Mouse (Mus musculus): ENCODE data around the gene Vamp3. TPM values are rescaled to one million over a fixed set of nuclear protein-coding genes. Genes with fewer than 3 reads are reported as not detected.

Gene Vamp3
- total and polyA plus RNA-seq, 3 experiments: 29.2 to 68.4 (median 44.1) TPM

- TF ChIP-seq RAD21 (IDR thresholded peaks at IDR 0.05; ENCODE audit: low read depth, low read length) (no peak), HCFC1 (IDR thresholded peaks at IDR 0.05; ENCODE audit: low read depth, low read length) (no peak), ELF1 (IDR thresholded peaks at IDR 0.05; ENCODE audit: low read depth, low read length) (no peak), MXI1 (IDR thresholded peaks at IDR 0.05; ENCODE audit: low read depth, low read length) (no peak), NRF1 (IDR thresholded peaks at IDR 0.05; ENCODE audit: low read depth, low read length) (no peak), IRF4 (IDR thresholded peaks at IDR 0.05; ENCODE audit: low read depth, low read length) (no peak), USF2 (conservative IDR thresholded peaks at IDR 0.05; ENCODE audit: low read depth, low read length) (no peak), PAX5 (IDR thresholded peaks at IDR 0.05; ENCODE audit: low read length) (no peak), NELFE (IDR thresholded peaks at IDR 0.05; ENCODE audit: low read depth, low read length) (no peak), ZC3H11A (IDR thresholded peaks at IDR 0.05; ENCODE audit: low read depth, low read length) (no peak)
- Histone ChIP-seq H3K9me3 (replicated peaks; ENCODE audit: low read length) (no peaks in the 10 kb centered on the region), H3K4me3 (replicated peaks in 1 of 3; ENCODE audit: low read depth in 2 of 3, low read length in 2 of 3, poor library complexity in 1 of 3) (no peak overlapping the region), H3K27me3 (replicated peaks) (no peaks in the 10 kb centered on the region), H3K36me3 (replicated peaks in 1 of 2; ENCODE audit: control insufficient read depth in 1 of 2, insufficient read depth in 1 of 2, low read length in 1 of 2) (peaks cover 0 to 1% of the 10 kb centered on the region in 2 experiments), H3K27ac (ENCODE audit: insufficient read depth, low read depth) (no peak overlapping the region), H3K4me1 (ENCODE audit: control insufficient read depth in 1 of 2, insufficient read depth in 2 of 2) (peaks cover 2 to 3% of the 10 kb centered on the region in 2 experiments; a peak in 3 of 4 replicates), H3K79me2 (replicated peaks; ENCODE audit: control insufficient read depth, extremely low read depth, insufficient read depth, poor library complexity, severe bottlenecking) (no peaks in the 10 kb centered on the region), H3K9ac (ENCODE audit: insufficient read depth, low read depth) (no peak overlapping the region), H3K4me2 (ENCODE audit: insufficient read depth, low read depth, poor library complexity, severe bottlenecking) (no peak overlapping the region)
- in situ Hi-C loops (cut with MboI; ENCODE audit: low pct_ligation_motif_present, low pct_unique_long_range_greater_than_20kb, low sequenced_read_pairs): no loop called here
- no peak for DNase-seq (ENCODE audit: extremely low read depth)
- dilution Hi-C loops (cut with MboI; ENCODE audit: extremely low pct_ligation_motif_present, extremely low pct_unique_long_range_greater_than_20kb, low sequenced_read_pairs): no loop called here
These were observed 21.2 kb downstream of the Vamp3 start for GRCm38 (mm10) chr4:151036521-151036920.

- DNase-seq (ENCODE audit: extremely low read depth): peak; percentile 49
- H3K4me1 ChIP-seq (ENCODE audit: control insufficient read depth in 1 of 2, insufficient read depth in 2 of 2): peaks cover 0 to 2% of the 10 kb centered on the region in 2 experiments; a peak in 1 of 4 replicates
- no peak overlapping the region for H3K9ac ChIP-seq (ENCODE audit: insufficient read depth, low read depth)
- H3K27ac ChIP-seq (ENCODE audit: insufficient read depth, low read depth): no peak overlapping the region
- no peaks in the 10 kb centered on the region for H3K79me2 ChIP-seq (replicated peaks; ENCODE audit: control insufficient read depth, extremely low read depth, insufficient read depth, poor library complexity, severe bottlenecking)
- peaks cover 0 to 3% of the 10 kb centered on the region in 2 experiments for H3K36me3 ChIP-seq (replicated peaks in 1 of 2; ENCODE audit: control insufficient read depth in 1 of 2, insufficient read depth in 1 of 2, low read length in 1 of 2)
- H3K9me3 ChIP-seq (replicated peaks; ENCODE audit: low read length): no peaks in the 10 kb centered on the region
- no peak overlapping the region for H3K4me3 ChIP-seq (replicated peaks in 1 of 3; ENCODE audit: low read depth in 2 of 3, low read length in 2 of 3, poor library complexity in 1 of 3)
- no peaks in the 10 kb centered on the region for H3K27me3 ChIP-seq (replicated peaks)
- in situ Hi-C loops (cut with MboI; ENCODE audit: low pct_ligation_motif_present, low pct_unique_long_range_greater_than_20kb, low sequenced_read_pairs) (no loop called here), dilution Hi-C loops (cut with MboI; ENCODE audit: extremely low pct_ligation_motif_present, extremely low pct_unique_long_range_greater_than_20kb, low sequenced_read_pairs) (no loop called here)
- H3K4me2 ChIP-seq (ENCODE audit: insufficient read depth, low read depth, poor library complexity, severe bottlenecking): no peak overlapping the region
- TF ChIP-seq TBP (conservative IDR thresholded peaks at IDR 0.05; ENCODE audit: low read depth, low read length): no peak
- peak; percentile 58 for TF ChIP-seq RAD21 (IDR thresholded peaks at IDR 0.05; ENCODE audit: low read depth, low read length)
- no peak for TF ChIP-seq MAFK (IDR thresholded peaks at IDR 0.05; ENCODE audit: insufficient replicate concordance, low read length)
- TF ChIP-seq MEF2A (IDR thresholded peaks at IDR 0.05; ENCODE audit: borderline replicate concordance, low read depth, low read length): no peak
- no peak for TF ChIP-seq JUN (IDR thresholded peaks at IDR 0.05; ENCODE audit: insufficient read depth, low read depth, low read length)
- no peak for TF ChIP-seq NELFE (IDR thresholded peaks at IDR 0.05; ENCODE audit: low read depth, low read length)
- TF ChIP-seq CTCF (conservative IDR thresholded peaks at IDR 0.05 in 1 of 2, IDR thresholded peaks at IDR 0.05 in 1 of 2; ENCODE audit: low read depth in 2 of 2, low read length in 2 of 2): peak; percentile 81 to 89
- TF ChIP-seq POLR2A (IDR thresholded peaks at IDR 0.05; ENCODE audit: low read depth, low read length): no peak
- peak; percentile 77 for TF ChIP-seq SMC3 (IDR thresholded peaks at IDR 0.05; ENCODE audit: low read depth, low read length)
- no peak for TF ChIP-seq SIN3A (IDR thresholded peaks at IDR 0.05; ENCODE audit: low read length)
These were observed 30.8 kb downstream of the Vamp3 start for GRCm38 (mm10) chr4:151027001-151027400.
